Mouse (Mus musculus) CH12.LX (cell line): Measurements from ENCODE around the gene Rmi1. TPM values are rescaled to one million over a fixed set of nuclear protein-coding genes. Genes with fewer than 3 reads are reported as not detected.
A peak's percentile ranks its signal among the peaks of the same experiment; 100 is the strongest.

ENCODE experiments used
- DNase-seq: peaks from one replicate; pipeline ENCODE4 v3.0.0-alpha.2; 2013; ENCODE audit errors: extremely low read depth
- H3K27ac ChIP-seq: 2 replicates; pipeline ENCODE4 v1.5.1; 2012; ENCODE audit warnings: low read depth, mild to moderate bottlenecking, control low read depth, moderate library complexity; ENCODE audit not compliant: insufficient read depth
- H3K27me3 ChIP-seq: replicated peaks from 2 replicates; pipeline ENCODE3; 2012; ENCODE audit warnings: inconsistent platforms
- H3K36me3 ChIP-seq, 2 experiments: replicated peaks in 1 of 2; 2 replicates each; pipeline versions ENCODE3 to v1.6.1; 2012; ENCODE audit warnings: inconsistent platforms in 1 of 2, low read length in 1 of 2, mild to moderate bottlenecking in 1 of 2, mixed read lengths in 1 of 2, moderate library complexity in 1 of 2; ENCODE audit not compliant: control insufficient read depth in 1 of 2, insufficient read depth in 1 of 2
- H3K4me1 ChIP-seq, 2 experiments: 2 replicates each; pipeline ENCODE4 v1.6.1; 2012; ENCODE audit warnings: inconsistent platforms in 1 of 2, moderate library complexity in 1 of 2; ENCODE audit not compliant: insufficient read depth in 2 of 2, control insufficient read depth in 1 of 2
- H3K4me2 ChIP-seq: 2 replicates; pipeline ENCODE4 v1.6.1; 2012; ENCODE audit warnings: low read depth, mild to moderate bottlenecking, control low read depth; ENCODE audit not compliant: poor library complexity, insufficient read depth, severe bottlenecking
- H3K4me3 ChIP-seq, 3 experiments: fragments of 150-350 bp in 1 of 3; sonication (generic) in 1 of 3; replicated peaks in 1 of 3; 2 replicates each; pipeline versions ENCODE3 to v1.5.1; 2011 to 2012; ENCODE audit warnings: low read depth in 2 of 3, low read length in 2 of 3, mild to moderate bottlenecking in 2 of 3, moderate library complexity in 2 of 3, control low read depth in 1 of 3, improper control_type of control experiment in 1 of 3, inconsistent platforms in 1 of 3, mixed read lengths in 1 of 3; ENCODE audit not compliant: poor library complexity in 1 of 3
- H3K79me2 ChIP-seq: replicated peaks from 2 replicates; pipeline ENCODE4 v1.6.1; 2012; ENCODE audit warnings: mild to moderate bottlenecking, moderate library complexity; ENCODE audit not compliant: control insufficient read depth, poor library complexity, insufficient read depth, severe bottlenecking; ENCODE audit errors: extremely low read depth
- H3K9ac ChIP-seq: 2 replicates; pipeline ENCODE4 v1.6.1; 2012; ENCODE audit warnings: low read depth, mild to moderate bottlenecking, control low read depth, moderate library complexity; ENCODE audit not compliant: insufficient read depth
- H3K9me3 ChIP-seq: replicated peaks from 2 replicates; pipeline ENCODE3; 2012; ENCODE audit warnings: low read length, inconsistent platforms, mixed read lengths
- BHLHE40 ChIP-seq: IDR thresholded peaks from 2 replicates; pipeline ENCODE4 v1.6.1; 2011; ENCODE audit warnings: mild to moderate bottlenecking, low read depth, low read length, improper control_type of control experiment
- CHD2 ChIP-seq: IDR thresholded peaks from 2 replicates; pipeline ENCODE4 v1.6.1; 2011; ENCODE audit warnings: low read length, improper control_type of control experiment
- CTCF ChIP-seq, 2 experiments: IDR thresholded peaks in 1 of 2; conservative IDR thresholded peaks in 1 of 2; 2 replicates each; pipeline ENCODE4 v1.5.1; 2011 to 2012; ENCODE audit warnings: low read depth in 2 of 2, low read length in 2 of 2, improper control_type of control experiment in 1 of 2, inconsistent platforms in 1 of 2, mild to moderate bottlenecking in 1 of 2, moderate library complexity in 1 of 2
- E2F4 ChIP-seq: IDR thresholded peaks from 2 replicates; pipeline ENCODE4 v1.6.1; 2011; ENCODE audit warnings: low read depth, low read length, improper control_type of control experiment; ENCODE audit not compliant: insufficient replicate concordance
- EP300 ChIP-seq: IDR thresholded peaks from 2 replicates; pipeline ENCODE4 v1.6.1; 2011; ENCODE audit warnings: low read length, improper control_type of control experiment
- ETS1 ChIP-seq: conservative IDR thresholded peaks from 2 replicates; pipeline ENCODE4 v1.6.1; 2012; ENCODE audit warnings: low read depth, mild to moderate bottlenecking, inconsistent platforms, low read length, improper control_type of control experiment, moderate library complexity
- GABPA ChIP-seq: IDR thresholded peaks from 2 replicates; pipeline ENCODE4 v1.6.1; 2012; ENCODE audit warnings: low read depth, low read length, improper control_type of control experiment, inconsistent platforms; ENCODE audit not compliant: insufficient replicate concordance
- IRF4 ChIP-seq: IDR thresholded peaks from 2 replicates; pipeline ENCODE4 v1.6.1; 2014; ENCODE audit warnings: low read depth, mild to moderate bottlenecking, inconsistent platforms, low read length, improper control_type of control experiment
- JUN ChIP-seq: IDR thresholded peaks from 2 replicates; pipeline ENCODE4 v1.6.1; 2011; ENCODE audit warnings: low read depth, mild to moderate bottlenecking, low read length, improper control_type of control experiment, moderate library complexity; ENCODE audit not compliant: insufficient read depth
- JUND ChIP-seq: conservative IDR thresholded peaks from 2 replicates; pipeline ENCODE4 v1.6.1; 2011; ENCODE audit warnings: low read depth, low read length, improper control_type of control experiment
- KAT2A ChIP-seq: IDR thresholded peaks from 2 replicates; pipeline ENCODE4 v1.6.1; 2012; ENCODE audit warnings: low read length, improper control_type of control experiment, inconsistent platforms; ENCODE audit not compliant: insufficient replicate concordance
- MAZ ChIP-seq: IDR thresholded peaks from 2 replicates; pipeline ENCODE4 v1.6.1; 2012; ENCODE audit warnings: low read depth, mild to moderate bottlenecking, inconsistent platforms, low read length, improper control_type of control experiment, moderate library complexity
- MEF2A ChIP-seq: IDR thresholded peaks from 2 replicates; pipeline ENCODE4 v1.6.1; 2014; ENCODE audit warnings: low read depth, mild to moderate bottlenecking, inconsistent platforms, low read length, improper control_type of control experiment, borderline replicate concordance
- NELFE ChIP-seq: IDR thresholded peaks from 2 replicates; pipeline ENCODE4 v1.6.1; 2011; ENCODE audit warnings: low read depth, low read length, improper control_type of control experiment
- NRF1 ChIP-seq: IDR thresholded peaks from 2 replicates; pipeline ENCODE4 v1.6.1; 2014; ENCODE audit warnings: low read depth, mild to moderate bottlenecking, inconsistent platforms, low read length, improper control_type of control experiment, moderate library complexity
- POLR2AphosphoS2 ChIP-seq: IDR thresholded peaks from 2 replicates; pipeline ENCODE4 v1.6.1; 2011; ENCODE audit warnings: low read depth, low read length, improper control_type of control experiment
- RAD21 ChIP-seq: IDR thresholded peaks from 2 replicates; pipeline ENCODE4 v1.6.1; 2011; ENCODE audit warnings: low read depth, mild to moderate bottlenecking, low read length, improper control_type of control experiment, moderate library complexity
- SIN3A ChIP-seq: IDR thresholded peaks from 2 replicates; pipeline ENCODE4 v1.6.1; 2012; ENCODE audit warnings: low read length, improper control_type of control experiment, inconsistent platforms
- TBP ChIP-seq: conservative IDR thresholded peaks from 2 replicates; pipeline ENCODE4 v1.6.1; 2011; ENCODE audit warnings: low read depth, low read length, improper control_type of control experiment
- UBTF ChIP-seq: IDR thresholded peaks from 2 replicates; pipeline ENCODE4 v1.6.1; 2012; ENCODE audit warnings: low read depth, mild to moderate bottlenecking, inconsistent platforms, low read length, improper control_type of control experiment, moderate library complexity
- USF1 ChIP-seq: IDR thresholded peaks from 2 replicates; pipeline ENCODE4 v1.6.1; 2014; ENCODE audit warnings: low read depth, mild to moderate bottlenecking, inconsistent platforms, low read length, improper control_type of control experiment
- USF2 ChIP-seq: conservative IDR thresholded peaks from 2 replicates; pipeline ENCODE4 v1.6.1; 2011; ENCODE audit warnings: low read depth, low read length, improper control_type of control experiment
- ZNF384 ChIP-seq: IDR thresholded peaks from 2 replicates; pipeline ENCODE4 v1.6.1; 2012; ENCODE audit warnings: low read depth, low read length, improper control_type of control experiment, inconsistent platforms
- dilution Hi-C: fragments of 300-500 bp; cut with MboI; formaldehyde crosslinking; loops from 2 replicates; pipeline ENCODE4 v1.14.3; 2020; ENCODE audit warnings: low sequenced_read_pairs; ENCODE audit not compliant: extremely low pct_unique_long_range_greater_than_20kb, extremely low pct_ligation_motif_present
- in situ Hi-C: fragments of 300-500 bp; cut with MboI; formaldehyde crosslinking; loops from 3 replicates; pipeline ENCODE4 v1.14.3; 2019; ENCODE audit warnings: low sequenced_read_pairs, low pct_ligation_motif_present, low pct_unique_long_range_greater_than_20kb, mixed read lengths
- polyA plus RNA-seq: library from polyadenylated mRNA; unstranded; fragments of >175 nt; gene quantifications from 2 replicates; pipeline ENCODE4 v1.2.1, GENCODE M21; 2012; ENCODE audit warnings: low read depth; ENCODE audit not compliant: insufficient read length
- total RNA-seq, 2 experiments: library from RNA; depleted of rRNA; stranded (reverse); fragments of 300-350 nt in 1 of 2; fragments of >200 nt in 1 of 2; gene quantifications; 2 replicates each; pipeline ENCODE4 v1.2.3; 2012 to 2014

Gene Rmi1
- total and polyA plus RNA-seq, 3 experiments = 6.8 to 11.0 (median 8.4) TPM

DNA sequence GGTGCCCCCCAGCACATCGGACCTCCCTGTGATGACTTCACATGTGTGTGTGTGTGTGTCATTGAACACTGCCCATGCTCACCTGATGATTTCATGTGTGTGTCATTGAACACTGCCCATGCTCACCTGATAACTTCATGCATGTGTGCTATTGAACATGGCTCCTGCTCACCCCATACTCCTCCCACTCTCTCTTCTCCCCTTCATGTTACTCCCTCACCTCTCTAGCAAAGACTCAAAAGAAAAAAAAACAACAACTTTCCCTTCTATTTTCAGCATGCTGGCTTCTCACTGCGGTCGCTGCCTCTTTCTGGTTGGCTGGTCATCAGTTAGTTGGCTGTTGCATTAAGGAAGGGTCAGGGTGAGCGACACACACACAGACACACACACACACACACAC is 16.6 kb downstream of the Rmi1 start:
- DNase-seq = peak; percentile 33
- Histone ChIP-seq H3K27ac (no peak overlapping the region), H3K9me3 (peaks cover 9% of the 10 kb centered on the region), H3K79me2 (no peaks in the 10 kb centered on the region), H3K4me1 (peaks cover 3 to 12% of the 10 kb centered on the region in 2 experiments; a peak in 3 of 4 replicates), H3K4me2 (0 out of 2 replicates have a peak overlapping the region, but pooled peaks have one; percentile 2), H3K9ac (no peak overlapping the region), H3K4me3 (peak overlapping the region in 1 of 3 experiments; percentile 5), H3K27me3 (peaks cover 4% of the 10 kb centered on the region), H3K36me3 (no peaks in the 10 kb centered on the region)
- dilution Hi-C loops = no loop called here
- peak; percentile 54; the same call in 1 of the 2 replicates for TF ChIP-seq ZNF384
- TF ChIP-seq MEF2A = peak; percentile 52; the same call in 1 of the 2 replicates
- TF ChIP-seq POLR2AphosphoS2 = no peak
- TF ChIP-seq EP300 = no peak
- in situ Hi-C loops = no loop called here

DNA sequence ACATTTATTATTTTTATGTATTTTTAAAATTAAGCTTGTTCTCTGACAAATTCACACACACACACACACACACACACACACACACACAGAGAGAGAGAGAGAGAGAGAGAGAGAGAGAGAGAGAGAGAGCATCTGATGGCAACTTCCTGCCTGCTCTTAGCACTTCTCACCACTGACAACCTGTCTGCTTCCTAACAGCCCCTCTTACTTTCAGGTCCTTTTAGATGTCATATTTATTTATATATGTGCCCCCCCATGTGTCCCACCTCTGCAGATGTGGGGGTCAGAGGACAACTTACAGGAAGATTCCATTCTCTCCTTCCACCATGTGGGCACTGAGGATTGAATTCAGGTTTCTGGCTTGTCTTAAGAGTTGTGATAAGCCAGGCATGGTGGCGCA is 17.2 kb downstream of the Rmi1 start:
- TF ChIP-seq UBTF (no peak), SIN3A (no peak), ETS1 (no peak), TBP (no peak), RAD21 (no peak), CHD2 (no peak), E2F4 (no peak)
- H3K27me3 ChIP-seq = peaks cover 4% of the 10 kb centered on the region
- H3K4me1 ChIP-seq = peaks cover 3 to 12% of the 10 kb centered on the region in 2 experiments; a peak in 3 of 4 replicates
- dilution Hi-C loops = no loop called here
- 0 out of 2 replicates have a peak overlapping the region, but pooled peaks have one; percentile 2 for H3K4me2 ChIP-seq
- no peaks in the 10 kb centered on the region for H3K79me2 ChIP-seq
- H3K27ac ChIP-seq = no peak overlapping the region
- peaks cover 9% of the 10 kb centered on the region for H3K9me3 ChIP-seq
- no peaks in the 10 kb centered on the region for H3K36me3 ChIP-seq
- no peak for DNase-seq
- H3K9ac ChIP-seq = no peak overlapping the region
- H3K4me3 ChIP-seq = no peak overlapping the region
- in situ Hi-C loops = no loop called here

DNA sequence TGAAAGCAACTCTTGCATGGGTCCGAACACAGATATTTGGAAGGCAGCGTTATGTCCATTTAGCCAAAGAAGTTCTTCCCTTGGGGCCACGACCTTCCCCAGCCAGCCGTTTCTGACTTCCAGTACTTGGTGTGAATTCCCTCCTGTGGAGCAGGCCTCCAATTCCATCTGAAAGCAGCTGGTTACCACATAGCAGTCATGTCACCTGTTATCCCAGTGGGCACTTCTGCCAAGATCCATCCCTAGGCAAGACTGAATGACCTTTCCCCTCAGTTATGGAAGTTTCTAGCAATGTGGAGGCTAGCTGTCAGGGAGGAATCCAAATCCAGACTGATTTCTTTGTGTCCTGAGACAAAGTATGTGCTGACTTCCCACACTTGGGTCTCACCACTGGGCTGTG is 19.0 kb downstream of the Rmi1 start:
- no peak overlapping the region for H3K4me3 ChIP-seq
- no peaks in the 10 kb centered on the region for H3K36me3 ChIP-seq
- H3K27ac ChIP-seq = no peak overlapping the region
- peaks cover 9% of the 10 kb centered on the region for H3K9me3 ChIP-seq
- dilution Hi-C loops = no loop called here
- DNase-seq = no peak
- peaks cover 8% of the 10 kb centered on the region for H3K27me3 ChIP-seq
- no peak for TF ChIP-seq IRF4
- no peak for TF ChIP-seq USF1
- TF ChIP-seq UBTF = no peak
- TF ChIP-seq E2F4 = no peak
- TF ChIP-seq BHLHE40 = no peak
- TF ChIP-seq CHD2 = no peak
- no peak for TF ChIP-seq MEF2A
- no peak for TF ChIP-seq JUN
- no peak for TF ChIP-seq JUND
- TF ChIP-seq GABPA = no peak
- no peak for TF ChIP-seq MAZ
- no peak for TF ChIP-seq ZNF384
- TF ChIP-seq SIN3A = no peak
- TF ChIP-seq USF2 = no peak
- TF ChIP-seq NELFE = no peak
- no peak for TF ChIP-seq KAT2A
- TF ChIP-seq CTCF (conservative IDR thresholded peaks at IDR 0.05 in 1 of 2, IDR thresholded peaks at IDR 0.05 in 1 of 2; ENCODE audit: low read depth in 2 of 2, low read length in 2 of 2) = no peak
- TF ChIP-seq NRF1 = no peak
- TF ChIP-seq, all 38 proteins: peak for 0
- in situ Hi-C loops = no loop called here
- H3K4me2 ChIP-seq = no peak overlapping the region
- H3K4me1 ChIP-seq = peaks cover 3 to 12% of the 10 kb centered on the region in 2 experiments; a peak in 3 of 4 replicates
- H3K79me2 ChIP-seq = no peaks in the 10 kb centered on the region
- H3K9ac ChIP-seq = no peak overlapping the region
